Mouse (Mus musculus): Measurements from ENCODE around the gene Syne4. TPM values are rescaled to one million over a fixed set of nuclear protein-coding genes. Genes with fewer than 3 reads are reported as not detected.

Syne4 gene
- total RNA-seq (2021), result 1 to 10 TPM; 1.8 to 2.1 TPM
- long read RNA-seq, experiment 1, result 0 reads
- long read RNA-seq, experiment 2, result 0 reads

DNA sequence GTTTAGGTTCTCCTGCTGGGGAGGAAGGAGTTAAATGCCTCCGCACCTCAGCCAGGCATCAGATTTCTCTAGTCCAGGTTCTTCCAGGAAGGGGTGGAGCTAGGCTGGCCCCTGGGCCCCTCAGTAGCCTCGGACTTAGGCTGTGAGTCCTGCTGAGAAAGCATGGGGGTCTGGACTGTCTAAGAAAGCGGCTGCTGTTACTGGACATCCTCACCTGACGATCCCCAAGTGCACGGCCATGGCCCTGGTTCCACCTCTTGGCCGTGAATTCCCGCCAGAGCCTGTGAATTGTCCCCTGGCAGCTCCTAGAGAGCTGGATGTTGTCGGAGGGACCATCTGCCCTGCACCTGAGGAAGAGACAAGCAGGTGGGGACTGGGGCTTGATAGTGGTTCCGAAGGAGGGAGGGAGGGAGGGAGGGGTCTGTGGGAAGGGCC lies at the start of gene Syne4:
Gene Syne4, plus strand, starts transcription at position 87 of the 435 bp plus-strand sequence.
- intact Hi-C loops (cut with DNase I), result no loop called here
- TF ChIP-seq CTCF (IDR thresholded peaks at IDR 0.05), result no peak
- no peak for DNase-seq
- H3K27ac ChIP-seq, result no peak within 1 kb of the TSS
- H3K4me3 ChIP-seq, result no peak within 1 kb of the TSS

DNA sequence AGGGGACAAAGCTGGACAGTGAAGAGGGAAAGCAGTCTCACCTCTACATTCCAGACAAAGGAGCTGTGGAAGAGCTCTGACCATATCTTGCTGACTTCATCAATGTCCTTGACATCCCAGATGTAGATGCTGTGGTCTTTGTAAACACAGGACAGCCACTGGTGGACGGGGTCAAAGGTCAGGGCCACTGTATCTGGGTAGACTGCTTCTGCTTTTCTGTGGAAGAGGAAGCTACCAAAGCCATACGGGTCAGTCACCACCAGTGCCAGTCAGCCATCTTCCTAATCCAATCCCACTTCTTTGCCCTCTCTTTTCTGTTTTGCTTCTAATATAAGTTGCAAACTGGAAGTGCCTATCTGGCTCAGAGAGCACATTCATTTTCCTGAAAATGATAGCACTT lies 49.6 kb upstream of the Syne4 start:
- H3K27ac ChIP-seq, result no peak overlapping the region
- no peak overlapping the region for H3K4me3 ChIP-seq

GRCm38 (mm10) chr7:30265531-30265930 lies 49.1 kb upstream of the Syne4 start:
- no peak for DNase-seq
- no peak for TF ChIP-seq CTCF (IDR thresholded peaks at IDR 0.05)
- no peak overlapping the region for H3K4me3 ChIP-seq
- H3K27ac ChIP-seq, result no peak overlapping the region
- intact Hi-C loops (cut with DNase I), result no loop called here

More for the DNA sequence above, 49.6 kb upstream of the Syne4 start:
- intact Hi-C loops (cut with DNase I), result no loop called here
- no peak for DNase-seq
- TF ChIP-seq CTCF (IDR thresholded peaks at IDR 0.05), result no peak

GRCm38 (mm10) chr7:30265935-30266334 lies 48.7 kb upstream of the Syne4 start:
- TF ChIP-seq CTCF (IDR thresholded peaks at IDR 0.05), result no peak
- no peak overlapping the region for H3K4me3 ChIP-seq
- no peak overlapping the region for H3K27ac ChIP-seq
- intact Hi-C loops (cut with DNase I), result no loop called here
- DNase-seq, result no peak

DNA sequence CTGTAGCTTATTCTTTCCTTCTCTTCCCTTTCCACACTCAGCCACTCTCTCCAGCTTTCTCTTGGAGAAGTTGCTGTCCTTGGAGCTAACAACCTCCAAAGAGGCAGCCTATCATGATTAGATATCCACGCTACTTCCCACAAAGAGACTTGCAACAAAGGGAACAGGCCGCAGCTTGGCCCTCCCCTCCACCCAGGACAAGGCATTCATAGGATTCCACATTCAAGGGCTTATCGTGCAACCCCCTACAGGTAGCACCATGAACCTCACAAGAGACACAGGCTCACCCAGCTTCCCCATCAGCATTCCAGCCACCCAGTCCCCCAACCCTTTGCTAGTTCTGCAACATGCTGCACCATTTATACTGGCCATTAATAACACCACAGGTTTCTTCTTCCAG lies 47.8 kb upstream of the Syne4 start:
- no peak overlapping the region for H3K27ac ChIP-seq
- no peak for DNase-seq
- TF ChIP-seq CTCF (IDR thresholded peaks at IDR 0.05), result no peak
- intact Hi-C loops (cut with DNase I), result no loop called here
- no peak overlapping the region for H3K4me3 ChIP-seq

DNA sequence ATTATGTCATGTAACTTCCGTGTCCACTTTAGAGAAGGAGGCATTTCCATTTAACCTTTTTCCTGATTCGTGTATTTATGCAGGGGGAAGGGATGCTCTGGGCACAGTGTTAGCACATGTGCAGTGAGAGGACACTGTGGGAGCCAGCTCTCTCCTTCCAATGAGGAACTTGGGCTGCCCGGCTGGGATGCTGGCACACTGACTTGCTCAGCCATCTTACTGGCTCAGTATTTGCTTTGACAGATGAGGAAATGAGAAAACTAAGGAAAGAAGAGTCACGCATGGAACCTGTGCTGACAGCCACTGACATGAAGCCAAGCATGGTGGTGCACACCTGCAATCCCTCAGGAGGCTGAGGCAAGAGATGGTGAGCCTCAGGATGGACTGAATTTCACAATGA lies 45.0 kb upstream of the Syne4 start:
- intact Hi-C loops (cut with DNase I), result loop anchor here (1.0 kb wide), 1 partner anchor 24 kb away; no protein-coding TSS in a partner anchor
- no peak overlapping the region for H3K27ac ChIP-seq
- no peak overlapping the region for H3K4me3 ChIP-seq
- no peak for DNase-seq
- TF ChIP-seq CTCF (IDR thresholded peaks at IDR 0.05), result no peak

- no peak for TF ChIP-seq CTCF (IDR thresholded peaks at IDR 0.05)
- intact Hi-C loops (cut with DNase I), result no loop called here
- Histone ChIP-seq H3K27ac (peak overlapping the region; percentile 38; the same call in 1 of the 2 replicates), H3K4me3 (no peak overlapping the region)
- no peak for DNase-seq
These were observed 40.2 kb upstream of the Syne4 start for GRCm38 (mm10) chr7:30274383-30274782.

DNA sequence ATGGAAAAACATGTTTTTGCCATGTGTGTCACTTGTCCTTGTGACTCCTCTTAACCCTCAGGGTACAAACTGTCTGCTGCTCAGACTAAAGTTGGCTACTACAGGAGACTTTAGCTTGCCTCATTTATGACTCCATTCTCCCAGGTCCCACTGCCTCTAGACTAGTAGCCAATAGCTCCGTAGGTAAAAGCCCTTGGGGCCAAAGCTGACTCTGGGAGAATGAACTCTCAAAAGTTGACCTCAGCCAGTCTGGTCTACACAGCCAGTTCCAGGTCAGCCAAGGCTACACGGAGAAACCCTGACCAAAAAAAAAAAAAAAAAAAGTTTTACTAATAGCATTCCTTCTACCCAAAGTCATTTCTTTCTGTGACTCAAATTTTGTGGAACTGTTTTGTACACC lies 35.7 kb upstream of the Syne4 start:
- no peak for DNase-seq
- TF ChIP-seq CTCF (IDR thresholded peaks at IDR 0.05), result no peak
- H3K27ac ChIP-seq, result 0 out of 2 replicates have a peak overlapping the region, but pooled peaks have one; percentile 93
- intact Hi-C loops (cut with DNase I), result no loop called here
- no peak overlapping the region for H3K4me3 ChIP-seq

DNA sequence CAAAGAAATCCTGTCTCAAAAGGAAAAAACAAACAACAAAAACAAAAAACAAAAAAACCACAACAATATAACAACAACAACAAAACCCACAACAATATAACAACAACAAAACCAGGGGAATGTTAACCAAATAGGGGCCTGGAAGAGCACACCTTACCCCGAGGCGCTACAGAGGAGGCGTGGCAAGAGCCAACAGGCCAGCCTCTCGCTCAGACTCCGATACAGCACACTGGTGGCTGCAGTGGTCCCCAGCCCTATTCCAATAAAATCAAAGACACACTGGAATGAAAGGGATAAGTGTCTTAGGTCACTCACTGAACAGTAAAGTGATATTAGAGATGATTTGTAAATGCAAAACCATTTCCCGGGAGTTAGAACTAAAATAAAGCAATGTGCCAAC lies 35.1 kb upstream of the Syne4 start:
- intact Hi-C loops (cut with DNase I), result no loop called here
- Histone ChIP-seq H3K27ac (peak overlapping the region; percentile 93), H3K4me3 (peak overlapping the region; percentile 84)
- DNase-seq, result no peak
- TF ChIP-seq CTCF (IDR thresholded peaks at IDR 0.05), result no peak

DNA sequence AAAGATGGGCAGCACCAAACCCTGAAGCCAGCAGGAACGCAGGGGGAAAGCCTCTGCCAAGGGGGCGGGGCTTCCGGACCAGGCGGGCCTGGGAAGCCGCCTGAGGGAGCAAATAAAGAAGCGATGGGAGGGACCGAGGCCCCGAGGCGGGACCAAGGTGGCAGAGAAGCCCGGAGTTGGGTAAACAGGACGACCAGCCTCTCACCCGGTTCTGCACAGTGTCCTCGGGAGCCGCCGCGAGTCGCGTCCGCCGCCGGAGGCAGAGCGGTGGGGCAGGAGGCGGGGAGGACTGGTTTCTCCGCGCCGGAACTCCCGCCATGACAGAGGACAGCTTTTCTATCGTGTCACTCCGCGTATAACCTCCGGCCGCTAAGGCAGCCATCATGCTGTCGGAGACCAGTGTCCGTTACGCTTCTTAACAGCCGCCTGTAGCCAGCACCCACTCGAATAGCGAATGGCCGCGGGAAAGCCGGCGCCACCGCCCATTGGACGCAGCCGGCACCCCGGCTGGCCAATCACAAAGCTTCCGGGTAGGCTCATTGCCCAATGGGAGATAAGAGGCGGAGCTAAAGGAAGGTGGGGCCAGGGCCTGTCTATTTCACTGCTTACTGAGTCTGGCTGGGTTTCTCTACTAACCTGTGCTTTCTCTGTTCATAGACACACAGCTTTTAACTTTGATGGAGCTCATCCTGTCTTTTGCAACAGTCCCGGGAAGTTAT lies 34.5 kb upstream of the Syne4 start, which contains the start of the genes Thap8 and Wdr62:
Gene Thap8, plus strand, starts transcription at position 144 of the 719 bp plus-strand sequence.
Gene Wdr62, minus strand, starts transcription at position 469 of the 719 bp plus-strand sequence.
- Histone ChIP-seq H3K4me3 (peak within 1 kb of the TSS; percentile 84), H3K27ac (peak within 1 kb of the TSS; percentile 93)
- intact Hi-C loops (cut with DNase I), result loop anchor here (1.0 kb wide), 1 partner anchor 48 kb away; the partner anchor contains the start of gene Tbcb
- TF ChIP-seq CTCF (IDR thresholded peaks at IDR 0.05), result no peak
- peak; percentile 95 for DNase-seq

DNA sequence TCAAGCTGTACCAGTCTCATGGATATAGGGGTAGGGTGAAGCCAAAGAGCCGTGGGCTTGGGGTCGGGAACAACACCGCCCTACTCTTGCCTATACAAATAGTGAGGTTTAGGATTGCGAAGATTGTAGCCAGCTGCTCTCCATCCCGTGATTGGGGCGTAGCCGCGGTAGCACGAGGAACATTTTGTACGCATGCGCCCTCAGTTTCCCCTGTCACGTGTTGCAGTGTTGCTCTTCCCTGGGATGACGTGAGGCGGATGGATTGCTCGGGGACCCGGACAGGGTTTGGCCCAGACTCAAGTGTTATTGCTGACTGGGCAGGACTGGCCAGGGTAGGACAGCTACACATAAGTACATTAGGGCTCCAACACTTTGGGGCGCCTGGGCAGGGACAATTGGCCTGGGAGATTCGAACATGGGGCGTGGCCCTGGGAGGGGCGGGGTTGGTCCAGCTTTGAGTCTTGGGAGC lies 33.9 kb upstream of the Syne4 start:
- Histone ChIP-seq H3K27ac (peak overlapping the region; percentile 93), H3K4me3 (peak overlapping the region; percentile 84)
- intact Hi-C loops (cut with DNase I), result loop anchor here (1.0 kb wide), 1 partner anchor 48 kb away; the partner anchor contains the start of gene Tbcb
- no peak for TF ChIP-seq CTCF (IDR thresholded peaks at IDR 0.05)
- peak; percentile 90 for DNase-seq

DNA sequence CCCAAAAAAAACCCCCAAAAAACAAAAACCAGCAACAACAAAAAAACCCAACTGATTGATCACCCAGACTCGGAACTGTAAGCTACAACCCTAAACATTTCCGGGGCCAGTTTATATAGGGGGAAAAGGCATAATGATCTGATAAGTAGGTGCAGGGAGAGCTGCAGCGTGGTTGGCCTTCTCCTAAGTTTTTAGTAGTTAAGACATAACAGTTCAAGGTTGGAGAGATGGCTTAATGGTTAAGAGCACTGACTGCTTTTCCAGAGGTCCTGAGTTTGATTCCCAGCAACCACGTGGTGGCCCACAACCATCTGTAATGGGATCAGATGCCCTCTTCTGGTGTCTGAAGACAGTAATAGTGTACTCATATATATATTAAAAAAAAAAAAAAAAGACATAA lies 33.1 kb upstream of the Syne4 start:
- Histone ChIP-seq H3K27ac (peak overlapping the region; percentile 93), H3K4me3 (no peak overlapping the region)
- no peak for DNase-seq
- intact Hi-C loops (cut with DNase I), result no loop called here
- no peak for TF ChIP-seq CTCF (IDR thresholded peaks at IDR 0.05)

- intact Hi-C loops (cut with DNase I), result no loop called here
- Histone ChIP-seq H3K4me3 (peak overlapping the region; percentile 13), H3K27ac (peak overlapping the region; percentile 70)
- TF ChIP-seq CTCF (IDR thresholded peaks at IDR 0.05), result no peak
- DNase-seq, result peak; percentile 59
These were observed 31.9 kb upstream of the Syne4 start for GRCm38 (mm10) chr7:30282740-30283139.

Data from gastrocnemius, adult 2 months (tissue).